Mouse (Mus musculus) small intestine, adult 2 months (tissue): ENCODE results near the gene Adamts9.

Experiments
- CTCF ChIP-seq: fragments of 200-500 bp; IDR thresholded peaks from 2 replicates; pipeline ENCODE4 v1.5.1; 2012; ENCODE audit warnings: low read depth, mild to moderate bottlenecking, control low read depth, inconsistent platforms, low read length, moderate library complexity, mixed read lengths; ENCODE audit not compliant: insufficient replicate concordance, insufficient read length; ENCODE audit errors: extremely low read depth
- POLR2A ChIP-seq: fragments of 200-500 bp; IDR thresholded peaks from 2 replicates; pipeline ENCODE4 v1.6.1; 2012; ENCODE audit warnings: low read depth, mild to moderate bottlenecking, control low read depth, inconsistent platforms, low read length, moderate library complexity

DNA sequence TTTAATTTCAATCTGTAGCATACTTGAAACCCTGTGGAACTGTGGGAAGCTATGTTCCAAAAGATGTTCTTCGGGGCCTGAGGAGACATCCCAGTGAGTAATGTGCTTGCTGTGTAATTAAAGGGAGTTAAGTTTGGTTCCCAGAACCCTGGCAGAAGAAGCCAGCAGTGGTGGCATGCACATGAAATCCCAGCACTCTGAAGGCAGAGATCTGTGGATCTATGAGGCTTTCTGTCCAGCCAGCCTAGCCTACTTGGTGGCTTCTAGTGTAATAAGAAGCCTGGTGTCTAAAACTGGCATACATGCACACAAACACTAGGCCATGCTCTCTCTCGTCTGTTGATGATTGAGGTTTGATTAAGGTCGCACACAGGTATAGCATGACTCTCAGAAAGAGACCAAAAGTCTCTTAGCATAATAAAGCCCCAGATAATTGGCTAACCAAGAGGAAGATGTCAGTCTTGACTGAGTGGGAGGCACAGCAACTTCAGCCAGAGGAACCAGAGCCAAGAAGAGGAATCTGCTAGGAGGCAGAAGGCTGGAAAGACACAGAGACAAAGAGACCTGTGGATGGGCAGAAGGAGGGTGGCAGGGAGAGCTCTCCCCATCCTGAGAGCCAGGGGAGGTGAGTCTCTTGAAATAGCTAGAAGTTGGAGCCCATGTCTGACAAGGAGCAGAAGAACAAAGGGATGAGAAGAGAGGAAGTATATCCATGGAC, 138.9 kb downstream of the Adamts9 start:
- TF ChIP-seq CTCF = no peak
- TF ChIP-seq POLR2A = no peak
